Mouse (Mus musculus) embryonic facial prominence, embryonic 12.5 days (tissue): ENCODE results near the gene 1600002K03Rik. TPM values are rescaled to one million over a fixed set of nuclear protein-coding genes. Genes with fewer than 3 reads are reported as not detected.

Source experiments
- polyA plus RNA-seq: library from polyadenylated mRNA; unstranded; fragments of >200 nt; fragmentation: Nextera tagmentation; extraction: Ambion mirVana; gene quantifications from 2 replicates; pipeline ENCODE4 v1.2.1, GENCODE M21; 2016

The 1600002K03Rik gene
- polyA plus RNA-seq, 1 experiment from 2014 or later = 11.6 TPM

Other genes with a start within 250 kb of the 1600002K03Rik start
- 4.9 and 6.6 TPM in 2 replicates for gene Arid3a, start 245.9 kb upstream of the 1600002K03Rik start, polyA plus RNA-seq
- gene Wdr18, start 212.8 kb upstream of the 1600002K03Rik start, polyA plus RNA-seq = 118 and 120 TPM in 2 replicates
- 0.50 and 0.92 TPM in 2 replicates for gene Grin3b, start 202.2 kb upstream of the 1600002K03Rik start, polyA plus RNA-seq
- gene Tmem259, start 188.6 kb upstream of the 1600002K03Rik start, polyA plus RNA-seq = 24.3 and 25.9 TPM in 2 replicates
- 311 and 313 TPM in 2 replicates for gene Cnn2, start 184.4 kb upstream of the 1600002K03Rik start, polyA plus RNA-seq
- gene Abca7, start 176.4 kb upstream of the 1600002K03Rik start, polyA plus RNA-seq = 2.6 and 3.9 TPM in 2 replicates
- 7.1 and 8.1 TPM in 2 replicates for gene Arhgap45, start 156.3 kb upstream of the 1600002K03Rik start, polyA plus RNA-seq
- 227 and 245 TPM in 2 replicates for gene Polr2e, start 133.1 kb upstream of the 1600002K03Rik start, polyA plus RNA-seq
- 475 and 505 TPM in 2 replicates for gene Gpx4, start 125.8 kb upstream of the 1600002K03Rik start, polyA plus RNA-seq
- 15.2 and 16.1 TPM in 2 replicates for gene Sbno2, start 67.4 kb upstream of the 1600002K03Rik start, polyA plus RNA-seq
- gene Stk11, start 57.1 kb upstream of the 1600002K03Rik start, polyA plus RNA-seq = 17.2 and 18.5 TPM in 2 replicates
- gene Atp5d, start 34.3 kb upstream of the 1600002K03Rik start, polyA plus RNA-seq = 457 and 481 TPM in 2 replicates
- gene Cbarp, start 32.1 kb upstream of the 1600002K03Rik start, polyA plus RNA-seq = 8.4 and 8.5 TPM in 2 replicates
- 33.4 and 35.1 TPM in 2 replicates for gene Midn, start 24.7 kb upstream of the 1600002K03Rik start, polyA plus RNA-seq
- 151 and 159 TPM in 2 replicates for gene Cirbp, start 7.0 kb upstream of the 1600002K03Rik start, polyA plus RNA-seq
- 55.8 and 56.9 TPM in 2 replicates for gene Efna2, start 6.5 kb downstream of the 1600002K03Rik start, polyA plus RNA-seq
- gene Mum1, start 53.5 kb downstream of the 1600002K03Rik start, polyA plus RNA-seq = 85.1 and 93.4 TPM in 2 replicates
- 260 and 269 TPM in 2 replicates for gene Ndufs7, start 76.2 kb downstream of the 1600002K03Rik start, polyA plus RNA-seq
- 33.8 and 38.6 TPM in 2 replicates for gene Gamt, start 88.1 kb downstream of the 1600002K03Rik start, polyA plus RNA-seq
- gene Dazap1, start 88.5 kb downstream of the 1600002K03Rik start, polyA plus RNA-seq = 70.7 and 71.8 TPM in 2 replicates
- 851 and 902 TPM in 2 replicates for gene Rps15, start 119.5 kb downstream of the 1600002K03Rik start, polyA plus RNA-seq
- 18.3 and 21.7 TPM in 2 replicates for gene Apc2, start 123.0 kb downstream of the 1600002K03Rik start, polyA plus RNA-seq
- 50.0 and 50.3 TPM in 2 replicates for gene 2310011J03Rik, start 147.6 kb downstream of the 1600002K03Rik start, polyA plus RNA-seq
- 4.5 and 5.1 TPM in 2 replicates for gene Pcsk4, start 156.6 kb downstream of the 1600002K03Rik start, polyA plus RNA-seq
- gene Reep6, start 157.0 kb downstream of the 1600002K03Rik start, polyA plus RNA-seq = 4.2 and 5.7 TPM in 2 replicates
- gene Adamtsl5, start 175.5 kb downstream of the 1600002K03Rik start, polyA plus RNA-seq = 1.0 and 2.2 TPM in 2 replicates
- 0.87 and 1.2 TPM in 2 replicates for gene Plk5, start 183.5 kb downstream of the 1600002K03Rik start, polyA plus RNA-seq
- gene Mex3d, start 214.7 kb downstream of the 1600002K03Rik start, polyA plus RNA-seq = 13.1 and 14.9 TPM in 2 replicates
- 332 and 349 TPM in 2 replicates for gene Mbd3, start 226.6 kb downstream of the 1600002K03Rik start, polyA plus RNA-seq
- 403 and 464 TPM in 2 replicates for gene Uqcr11, start 233.9 kb downstream of the 1600002K03Rik start, polyA plus RNA-seq